Mouse (Mus musculus) intestine, embryonic 15.5 days (tissue): ENCODE measurements around the gene Ifi203. TPM values are rescaled to one million over a fixed set of nuclear protein-coding genes. Genes with fewer than 3 reads are reported as not detected.
"Not testable (repeated sequence)": the region's sequence is repeated elsewhere in the genome, so short reads cannot be mapped to it uniquely, and the experiment has no call there.

Source experiments
- ATAC-seq: fragments of 200-750 bp; cut with Nextera tagmentation; 2 replicates; pipeline ENCODE4 v1.8.0; 2017; ENCODE audit warnings: moderate TSS enrichment, moderate library complexity
- H3K27ac ChIP-seq: fragments of 300-500 bp; sonication (generic); 2 replicates; pipeline ENCODE4 v1.5.1; 2015; ENCODE audit warnings: mild to moderate bottlenecking, inconsistent platforms
- H3K27me3 ChIP-seq: fragments of 300-500 bp; sonication (generic); replicated peaks from 2 replicates; pipeline ENCODE4 v1.6.1; 2015; ENCODE audit warnings: inconsistent platforms
- H3K36me3 ChIP-seq: fragments of 300-500 bp; sonication (generic); 2 replicates; pipeline ENCODE4 v1.6.1; 2015; ENCODE audit warnings: inconsistent platforms
- H3K4me1 ChIP-seq: fragments of 300-500 bp; sonication (generic); replicated peaks from 2 replicates; pipeline ENCODE4 v1.6.1; 2015; ENCODE audit warnings: inconsistent platforms
- H3K4me2 ChIP-seq: fragments of 300-500 bp; sonication (generic); replicated peaks from 2 replicates; pipeline ENCODE4 v1.6.1; 2015; ENCODE audit warnings: mild to moderate bottlenecking, inconsistent platforms
- H3K4me3 ChIP-seq: fragments of 300-500 bp; sonication (generic); replicated peaks from 2 replicates; pipeline ENCODE4 v1.5.1; 2015; ENCODE audit warnings: inconsistent platforms
- H3K9ac ChIP-seq: fragments of 300-500 bp; sonication (generic); 2 replicates; pipeline ENCODE4 v1.6.1; 2015; ENCODE audit warnings: inconsistent platforms
- H3K9me3 ChIP-seq: fragments of 300-500 bp; sonication (generic); 2 replicates; pipeline ENCODE4 v1.6.1; 2016; ENCODE audit warnings: inconsistent platforms
- WGBS: fragments of 180-500 bp; shearing (Covaris S2); methylation state at CpG from one replicate; pipeline ENCODE4 v1.1.7; 2015; 5-methylcytosine and 5-hydroxymethylcytosine counted together
- polyA plus RNA-seq: library from polyadenylated mRNA; unstranded; fragments of >200 nt; fragmentation: Nextera tagmentation; extraction: Ambion mirVana; gene quantifications from 2 replicates; pipeline ENCODE4 v1.2.1, GENCODE M21; 2015

Gene Ifi203
- polyA plus RNA-seq, 1 experiment from 2014 or later: 1.9 TPM

- H3K4me2 ChIP-seq, H3K27ac ChIP-seq, ATAC-seq, H3K9me3 ChIP-seq, H3K27me3 ChIP-seq, H3K9ac ChIP-seq, H3K4me1 ChIP-seq, H3K36me3 ChIP-seq, H3K4me3 ChIP-seq: not testable (repeated sequence)
- 85% methylated on average over 6 of the region's 6 CpGs for WGBS
Observed at GRCm38 (mm10) chr1:173878264-173878663, 64.2 kb downstream of the Ifi203 start.

- not testable (repeated sequence) for H3K4me2 ChIP-seq, ATAC-seq, H3K36me3 ChIP-seq, H3K4me3 ChIP-seq, H3K27ac ChIP-seq, H3K9me3 ChIP-seq, H3K27me3 ChIP-seq, H3K9ac ChIP-seq, H3K4me1 ChIP-seq
- WGBS: 83% methylated on average over 1 of the region's 1 CpGs
Observed at GRCm38 (mm10) chr1:173877125-173877524, 65.3 kb downstream of the Ifi203 start.

Other genes starting within 250 kb of the Ifi203 start
- 0.77 and 1.2 TPM in 2 replicates for gene Ifi207, start 200.9 kb downstream of the Ifi203 start, polyA plus RNA-seq
- gene Ifi204, start 175.7 kb downstream of the Ifi203 start, polyA plus RNA-seq: 2.4 and 2.6 TPM in 2 replicates
- 0.74 and 1.3 TPM in 2 replicates for gene Ifi211, start 29.6 kb downstream of the Ifi203 start, polyA plus RNA-seq
- 3.0 and 3.4 TPM in 2 replicates for gene Mndal, start 181 bp downstream of the Ifi203 start, polyA plus RNA-seq
- gene Ifi202b, start 40.1 kb upstream of the Ifi203 start, polyA plus RNA-seq: not detected in 2 replicates
- 1.2 and 1.3 TPM in 2 replicates for gene Ifi205, start 89.1 kb upstream of the Ifi203 start, polyA plus RNA-seq
- gene Olfr433, start 98.0 kb upstream of the Ifi203 start, polyA plus RNA-seq: not detected in 2 replicates
- not detected in 2 replicates for gene Olfr432, start 106.5 kb upstream of the Ifi203 start, polyA plus RNA-seq
- gene Olfr430, start 123.9 kb upstream of the Ifi203 start, polyA plus RNA-seq: not detected in 2 replicates
- not detected in 2 replicates for gene Olfr429, start 141.7 kb upstream of the Ifi203 start, polyA plus RNA-seq
- not detected in 2 replicates for gene Olfr427, start 154.2 kb upstream of the Ifi203 start, polyA plus RNA-seq
- gene Olfr231, start 178.5 kb upstream of the Ifi203 start, polyA plus RNA-seq: not detected in 2 replicates
- not detected in 2 replicates for gene Olfr424, start 188.8 kb upstream of the Ifi203 start, polyA plus RNA-seq
- not detected in 2 replicates for gene Olfr420, start 213.0 kb upstream of the Ifi203 start, polyA plus RNA-seq
- 0.85 and 0.94 TPM in 2 replicates for gene Spta1, start 230.1 kb upstream of the Ifi203 start, polyA plus RNA-seq